Mouse (Mus musculus): Measurements from ENCODE around the gene Setd1a.
"Not testable (repeated sequence)": the region's sequence is repeated elsewhere in the genome, so short reads cannot be mapped to it uniquely, and the experiment has no call there.

Setd1a gene

GRCm38 (mm10) chr7:127766851-127767609 is 9.4 kb upstream of the Setd1a start:
- DNase-seq (ENCODE audit: low read depth, low spot score): no peak

- DNase-seq (ENCODE audit: low read depth, low spot score): no peak
Measured at GRCm38 (mm10) chr7:127767671-127768345, 8.7 kb upstream of the Setd1a start.

- DNase-seq (ENCODE audit: low read depth, low spot score): no peak
Measured at GRCm38 (mm10) chr7:127768346-127768996, 8.0 kb upstream of the Setd1a start.

- peak; percentile 94 for DNase-seq (ENCODE audit: low read depth, low spot score)
Measured at GRCm38 (mm10) chr7:127768997-127769593, 7.4 kb upstream of the Setd1a start.

- peak; percentile 79 for DNase-seq (ENCODE audit: low read depth, low spot score)
Measured at GRCm38 (mm10) chr7:127769651-127770038, 6.8 kb upstream of the Setd1a start, which contains the start of gene Orai3. Orai3 (plus strand) TSS chr7:127769815.

- DNase-seq (ENCODE audit: low read depth, low spot score): peak; percentile 34
Measured at GRCm38 (mm10) chr7:127770039-127770905, 6.2 kb upstream of the Setd1a start.

GRCm38 (mm10) chr7:127771262-127771661 is 5.2 kb upstream of the Setd1a start:
- DNase-seq (ENCODE audit: low read depth, low spot score): no peak

- no peak for DNase-seq (ENCODE audit: low read depth, low spot score)
Measured at GRCm38 (mm10) chr7:127772080-127772479, 4.4 kb upstream of the Setd1a start.

GRCm38 (mm10) chr7:127772557-127772956 is 3.9 kb upstream of the Setd1a start:
- DNase-seq (ENCODE audit: low read depth, low spot score): no peak

GRCm38 (mm10) chr7:127773664-127774384 is 2.6 kb upstream of the Setd1a start:
- peak; percentile 85 for DNase-seq (ENCODE audit: low read depth, low spot score)

GRCm38 (mm10) chr7:127775837-127776236 is 633 bp upstream of the Setd1a start:
- not testable (repeated sequence) for DNase-seq (ENCODE audit: low read depth, low spot score)

- peak; percentile 97 for DNase-seq (ENCODE audit: low read depth, low spot score)
Measured at GRCm38 (mm10) chr7:127776878-127777473, 506 bp downstream of the Setd1a start.

- peak; percentile 67 for DNase-seq (ENCODE audit: low read depth, low spot score)
Measured at GRCm38 (mm10) chr7:127777474-127778266, 1.2 kb downstream of the Setd1a start.

- no peak for DNase-seq (ENCODE audit: low read depth, low spot score)
Measured at GRCm38 (mm10) chr7:127778350-127778749, 1.9 kb downstream of the Setd1a start.

- DNase-seq (ENCODE audit: low read depth, low spot score): no peak
Measured at GRCm38 (mm10) chr7:127785308-127785707, 8.8 kb downstream of the Setd1a start, which contains the start of gene Gm49388. Gm49388 (plus strand) TSS chr7:127785608.

GRCm38 (mm10) chr7:127797076-127797845 is 20.8 kb downstream of the Setd1a start:
- no peak for DNase-seq (ENCODE audit: low read depth, low spot score)

- DNase-seq (ENCODE audit: low read depth, low spot score): no peak
Measured at GRCm38 (mm10) chr7:127798591-127798990, 22.1 kb downstream of the Setd1a start.

- no peak for DNase-seq (ENCODE audit: low read depth, low spot score)
Measured at GRCm38 (mm10) chr7:127799211-127799610, 22.7 kb downstream of the Setd1a start.

Data from mesoderm, embryonic 11.5 days (tissue).